In the genomic region with DNA sequence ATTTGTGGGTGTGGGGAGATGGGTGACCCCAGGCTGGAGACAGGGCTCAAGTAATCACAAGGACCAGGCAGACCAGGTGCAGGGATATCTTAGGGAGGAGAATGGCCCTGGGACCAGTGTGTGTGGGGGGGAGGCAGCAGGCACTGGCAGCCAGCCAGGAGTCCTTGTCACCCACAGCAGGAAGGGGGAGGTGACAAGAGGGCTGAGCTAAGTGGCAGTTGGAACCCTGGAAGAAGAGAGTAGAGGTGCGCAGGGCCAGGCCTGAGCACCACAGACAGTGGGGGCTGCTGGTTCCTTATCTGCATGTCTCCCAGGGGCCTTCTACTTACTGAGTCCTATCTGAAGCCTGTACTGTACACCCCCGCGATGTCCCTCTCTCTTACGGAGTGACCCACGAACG, we compare ENCODE assay signal across 9 mouse cellular contexts. TPM values are rescaled to one million over a fixed set of nuclear protein-coding genes. Genes with fewer than 3 reads are reported as not detected.
A peak's percentile ranks its signal among the peaks of the same experiment; 100 is the strongest.
DNase-seq lines count a peak whose midpoint lies in the region; ATAC-seq and TF ChIP-seq lines count a peak whose summit lies in the region.
"Had no signal": no experiment of that assay in that cellular context is flagged by ENCODE, and none has a peak within 500 bp of the region (broad histone marks: within the 10 kb centered on the region; RNA-seq: fewer than 3 reads in every experiment).

No protein-coding gene starts in this region.

- no peaks in the 10 kb centered on the region for H3K79me2 ChIP-seq in MEL (ENCODE audit: control insufficient read depth, insufficient read depth, low read length, poor library complexity)

- H3K27ac ChIP-seq in forebrain, embryonic 10.5 days: 0 out of 2 replicates have a peak overlapping the region, but pooled peaks have one; percentile 11
- H3K27ac ChIP-seq in forebrain, postnatal 0 days (ENCODE audit: low read depth, low read length): no peak overlapping the region
- H3K27ac ChIP-seq in MEL (ENCODE audit: control insufficient read depth, low read depth, low read length): peak overlapping the region; percentile 79
- H3K27ac ChIP-seq in heart, embryonic 12.5 days (ENCODE audit: poor library complexity, severe bottlenecking): peak overlapping the region; percentile 98
- H3K27ac ChIP-seq in liver, postnatal 0 days (ENCODE audit: low read depth): peak overlapping the region; percentile 84
- peak overlapping the region; percentile 51 for H3K27ac ChIP-seq in testis, adult 2 months (ENCODE audit: control insufficient read depth, insufficient read depth, low read depth, low read length)
- H3K27ac ChIP-seq: hindbrain, embryonic 15.5 days had no signal

- H3K4me2 ChIP-seq in forebrain, postnatal 0 days (ENCODE audit: low read depth): no peak overlapping the region
- peak overlapping the region; percentile 40 for H3K4me2 ChIP-seq in heart, embryonic 12.5 days
- H3K4me2 ChIP-seq in liver, postnatal 0 days (ENCODE audit: low read depth, low read length): peak overlapping the region; percentile 59
- H3K4me2 ChIP-seq: hindbrain, embryonic 15.5 days had no signal

- TF ChIP-seq EP300 in MEL (IDR thresholded peaks at IDR 0.05; ENCODE audit: low read depth in 1 of 2, low read length in 2 of 2): peak; percentile 77 to 90
- peak; percentile 43; the same call in 1 of the 2 replicates for TF ChIP-seq EP300 in liver, postnatal 0 days (IDR thresholded peaks at IDR 0.05; ENCODE audit: low read depth)

- no peak overlapping the region for H3K9ac ChIP-seq in forebrain, postnatal 0 days
- H3K9ac ChIP-seq in MEL (ENCODE audit: control insufficient read depth, low read depth, low read length, poor library complexity, severe bottlenecking): peak overlapping the region; percentile 53
- H3K9ac ChIP-seq in heart, embryonic 12.5 days: peak overlapping the region; percentile 55
- peak overlapping the region; percentile 54 for H3K9ac ChIP-seq in liver, postnatal 0 days (replicated peaks)
- H3K9ac ChIP-seq: hindbrain, embryonic 15.5 days had no signal

- no peak for TF ChIP-seq CTCF in forebrain, postnatal 0 days (IDR thresholded peaks at IDR 0.05; ENCODE audit: low read depth)
- TF ChIP-seq CTCF in MEL (IDR thresholded peaks at IDR 0.05 in 2 of 3, conservative IDR thresholded peaks at IDR 0.05 in 1 of 3; ENCODE audit: control insufficient read depth in 1 of 3, insufficient read depth in 1 of 3, low read depth in 2 of 3, low read length in 3 of 3, poor library complexity in 1 of 3, severe bottlenecking in 1 of 3): no peak
- TF ChIP-seq CTCF in liver, postnatal 0 days (IDR thresholded peaks at IDR 0.05; ENCODE audit: low read depth): no peak
- no peak for TF ChIP-seq CTCF in testis, adult 2 months (IDR thresholded peaks at IDR 0.05; ENCODE audit: control insufficient read depth, insufficient read depth, insufficient replicate concordance, low read depth, low read length)

- WGBS in forebrain, embryonic 10.5 days: 75% methylated on average over 6 of the region's 6 CpGs
- 74% methylated on average over 6 of the region's 6 CpGs for WGBS in forebrain, postnatal 0 days
- WGBS in heart, embryonic 12.5 days: 13% methylated on average over 6 of the region's 6 CpGs
- WGBS in liver, postnatal 0 days (ENCODE audit: insufficient replicate concordance): 25% methylated on average over 6 of the region's 6 CpGs

- no peak for TF ChIP-seq RAD21 in MEL (IDR thresholded peaks at IDR 0.05; ENCODE audit: low read depth, low read length)

- no peak overlapping the region for H3K4me3 ChIP-seq in forebrain, embryonic 10.5 days
- no peak overlapping the region for H3K4me3 ChIP-seq in forebrain, postnatal 0 days (ENCODE audit: low read depth, low read length)
- H3K4me3 ChIP-seq in MEL (ENCODE audit: control insufficient read depth in 1 of 2, insufficient read depth in 1 of 2, low read depth in 2 of 2, low read length in 2 of 2): peak overlapping the region; percentile 11 to 27
- H3K4me3 ChIP-seq in heart, embryonic 12.5 days: no peak overlapping the region
- H3K4me3 ChIP-seq in liver, postnatal 0 days (ENCODE audit: low read depth, low read length): no peak overlapping the region
- H3K4me3 ChIP-seq in testis, adult 2 months (ENCODE audit: control insufficient read depth, low read depth, low read length): no peak overlapping the region
- H3K4me3 ChIP-seq: hindbrain, embryonic 15.5 days had no signal

- TF ChIP-seq POLR2A in MEL (IDR thresholded peaks at IDR 0.05; ENCODE audit: control insufficient read depth in 1 of 2, insufficient read depth in 1 of 2, low read depth in 1 of 2, low read length in 2 of 2, poor library complexity in 1 of 2): peak in 1 of 2 experiments; percentile 93; a peak in 2 of 4 replicates
- peak; percentile 22; the same call in 1 of the 2 replicates for TF ChIP-seq POLR2A in testis, adult 2 months (IDR thresholded peaks at IDR 0.05; ENCODE audit: control insufficient read depth, low read depth, low read length)

- DNase-seq in forebrain, embryonic 10.5 days (ENCODE audit: extremely low spot score, low spot score): no peak
- no peak for DNase-seq in forebrain, postnatal 0 days
- peak; percentile 96 for DNase-seq in MEL (ENCODE audit: low read depth, low spot score)
- DNase-seq in liver, postnatal 0 days: peak; percentile 80
- no peak for DNase-seq in urinary bladder, postnatal 4 days (ENCODE audit: low spot score in 2 of 2)
- no peak for DNase-seq in urinary bladder, postnatal 14 days (ENCODE audit: low spot score)

- H3K4me1 ChIP-seq in forebrain, embryonic 10.5 days: peaks cover 38% of the 10 kb centered on the region
- H3K4me1 ChIP-seq in forebrain, postnatal 0 days (ENCODE audit: insufficient read depth): no peaks in the 10 kb centered on the region
- H3K4me1 ChIP-seq in MEL (ENCODE audit: control insufficient read depth in 1 of 2, insufficient read depth in 2 of 2, low read length in 2 of 2): peaks cover 21 to 45% of the 10 kb centered on the region in 2 experiments
- H3K4me1 ChIP-seq in heart, embryonic 12.5 days (replicated peaks): peaks cover 67% of the 10 kb centered on the region
- H3K4me1 ChIP-seq in liver, postnatal 0 days (ENCODE audit: insufficient read depth): peaks cover 36% of the 10 kb centered on the region
- peaks cover 26% of the 10 kb centered on the region for H3K4me1 ChIP-seq in testis, adult 2 months (ENCODE audit: control insufficient read depth, insufficient read depth, low read length)

- H3K27me3 ChIP-seq in forebrain, embryonic 10.5 days (ENCODE audit: poor library complexity, severe bottlenecking): peaks cover 59% of the 10 kb centered on the region
- no peaks in the 10 kb centered on the region for H3K27me3 ChIP-seq in forebrain, postnatal 0 days (ENCODE audit: insufficient read depth, low read length)
- H3K27me3 ChIP-seq in MEL (ENCODE audit: control insufficient read depth in 1 of 2, insufficient read depth in 2 of 2, low read length in 2 of 2): no peaks in the 10 kb centered on the region
- H3K27me3 ChIP-seq in heart, embryonic 12.5 days (replicated peaks): 0 out of 2 replicates have a peak, but pooled peaks cover 11% of the 10 kb centered on the region
- peaks cover 6% of the 10 kb centered on the region; the same call in 1 of the 2 replicates for H3K27me3 ChIP-seq in liver, postnatal 0 days (ENCODE audit: insufficient read depth, low read length)
- H3K27me3 ChIP-seq in testis, adult 2 months (ENCODE audit: control insufficient read depth, insufficient read depth, low read length): no peaks in the 10 kb centered on the region

- ATAC-seq in forebrain, postnatal 0 days: no peak; the same call in 1 of the 2 replicates
- peak; percentile 65 for ATAC-seq in heart, embryonic 12.5 days (ENCODE audit: insufficient number of reproducible peaks, low FRiP score)
- ATAC-seq in liver, postnatal 0 days: peak; percentile 74

- no peaks in the 10 kb centered on the region for H3K9me3 ChIP-seq in forebrain, embryonic 10.5 days
- no peaks in the 10 kb centered on the region for H3K9me3 ChIP-seq in forebrain, postnatal 0 days (ENCODE audit: low read length)
- H3K9me3 ChIP-seq in MEL (replicated peaks; ENCODE audit: insufficient read depth, low read length): no peaks in the 10 kb centered on the region
- no peaks in the 10 kb centered on the region for H3K9me3 ChIP-seq in heart, embryonic 12.5 days (replicated peaks)
- no peaks in the 10 kb centered on the region for H3K9me3 ChIP-seq in liver, postnatal 0 days (ENCODE audit: low read length)
- H3K9me3 ChIP-seq: hindbrain, embryonic 15.5 days had no signal

- no peaks in the 10 kb centered on the region for H3K36me3 ChIP-seq in forebrain, embryonic 10.5 days (replicated peaks)
- H3K36me3 ChIP-seq in forebrain, postnatal 0 days (ENCODE audit: insufficient read depth): no peaks in the 10 kb centered on the region
- peaks cover 0 to 26% of the 10 kb centered on the region in 2 experiments; a peak in 2 of 4 replicates for H3K36me3 ChIP-seq in MEL (ENCODE audit: control insufficient read depth in 1 of 2, insufficient read depth in 2 of 2, low read length in 2 of 2)
- peaks cover 5% of the 10 kb centered on the region; the same call in 1 of the 2 replicates for H3K36me3 ChIP-seq in heart, embryonic 12.5 days
- no peaks in the 10 kb centered on the region for H3K36me3 ChIP-seq in liver, postnatal 0 days (replicated peaks; ENCODE audit: insufficient read depth, low read length)
- no peaks in the 10 kb centered on the region for H3K36me3 ChIP-seq in testis, adult 2 months (ENCODE audit: control insufficient read depth, insufficient read depth, low read length)
- H3K36me3 ChIP-seq: hindbrain, embryonic 15.5 days had no signal

RNA-seq across cellular contexts. Expression of a gene that starts 7.0 kb away (rescaled TPM):
- polyA plus RNA-seq in forebrain, embryonic 10.5 days (2016; fragmentation: Nextera tagmentation; extraction: Ambion mirVana): 10.0 and 10.1 TPM in 2 replicates
- 10.9 and 11.0 TPM in 2 replicates for total RNA-seq in forebrain, postnatal 0 days (2014; rRNA removed)
- 7.1 and 7.6 TPM in 2 replicates for polyA plus RNA-seq in forebrain, postnatal 0 days (2015; fragmentation: Nextera tagmentation; extraction: Ambion mirVana)
- total RNA-seq in MEL (2012; rRNA removed): 5.9 and 7.4 TPM in 2 replicates
- 1 to 10 TPM in 1 of 2 experiments, not detected in 1; 8.4 TPM for polyA plus RNA-seq in MEL (2012; ENCODE audit: insufficient read depth in 1 of 2, insufficient read length in 2 of 2, low read depth in 1 of 2, low replicate concordance in 2 of 2, missing spikeins in 1 of 2)
- polyA plus RNA-seq in heart, embryonic 12.5 days (2016; fragmentation: Nextera tagmentation; extraction: Ambion mirVana): 20.0 and 20.6 TPM in 2 replicates
- polyA plus RNA-seq in liver, postnatal 0 days (2015; fragmentation: Nextera tagmentation; extraction: Ambion mirVana): 2.5 and 3.0 TPM in 2 replicates
- polyA plus RNA-seq in testis, adult 2 months (2012; rRNA removed): 4.9 and 6.1 TPM in 2 replicates

RNA-seq across cellular contexts. Expression of a gene that starts 7.1 kb away (rescaled TPM):
- polyA plus RNA-seq in forebrain, embryonic 10.5 days (2016; fragmentation: Nextera tagmentation; extraction: Ambion mirVana): not detected in 2 replicates
- 1.0 and 1.8 TPM in 2 replicates for total RNA-seq in forebrain, postnatal 0 days (2014; rRNA removed)
- polyA plus RNA-seq in forebrain, postnatal 0 days (2015; fragmentation: Nextera tagmentation; extraction: Ambion mirVana): 1.7 and 3.5 TPM in 2 replicates
- total RNA-seq in MEL (2012; rRNA removed): not detected in 2 replicates
- polyA plus RNA-seq in MEL (2012; ENCODE audit: insufficient read depth in 1 of 2, insufficient read length in 2 of 2, low read depth in 1 of 2, low replicate concordance in 2 of 2, missing spikeins in 1 of 2): not detected
- polyA plus RNA-seq in heart, embryonic 12.5 days (2016; fragmentation: Nextera tagmentation; extraction: Ambion mirVana): 1.7 and 2.0 TPM in 2 replicates
- polyA plus RNA-seq in liver, postnatal 0 days (2015; fragmentation: Nextera tagmentation; extraction: Ambion mirVana): not detected in 2 replicates
- polyA plus RNA-seq in testis, adult 2 months (2012; rRNA removed): 0.35 and 4.7 TPM in 2 replicates

RNA-seq across cellular contexts. Expression of a gene that starts 9.7 kb away (rescaled TPM):
- polyA plus RNA-seq in forebrain, embryonic 10.5 days (2016; fragmentation: Nextera tagmentation; extraction: Ambion mirVana): 0.15 TPM in 1 of 2 replicates, not detected in the other
- total RNA-seq in forebrain, postnatal 0 days (2014; rRNA removed): 0.23 TPM in 1 of 2 replicates, not detected in the other
- not detected in 2 replicates for polyA plus RNA-seq in forebrain, postnatal 0 days (2015; fragmentation: Nextera tagmentation; extraction: Ambion mirVana)
- not detected in 2 replicates for total RNA-seq in MEL (2012; rRNA removed)
- polyA plus RNA-seq in MEL (2012; ENCODE audit: insufficient read depth in 1 of 2, insufficient read length in 2 of 2, low read depth in 1 of 2, low replicate concordance in 2 of 2, missing spikeins in 1 of 2): under 1 TPM in 1 of 2 experiments, not detected in 1; 0.07 TPM
- polyA plus RNA-seq in heart, embryonic 12.5 days (2016; fragmentation: Nextera tagmentation; extraction: Ambion mirVana): 143 and 152 TPM in 2 replicates
- 0.26 and 6.0 TPM in 2 replicates for polyA plus RNA-seq in liver, postnatal 0 days (2015; fragmentation: Nextera tagmentation; extraction: Ambion mirVana)
- 0.19 TPM in 1 of 2 replicates, not detected in the other for polyA plus RNA-seq in testis, adult 2 months (2012; rRNA removed)
- polyA plus RNA-seq: hindbrain, embryonic 15.5 days had no signal

RNA-seq across cellular contexts. Expression of a gene that starts 19.0 kb away (rescaled TPM):
- 18.9 and 21.9 TPM in 2 replicates for polyA plus RNA-seq in forebrain, embryonic 10.5 days (2016; fragmentation: Nextera tagmentation; extraction: Ambion mirVana)
- total RNA-seq in forebrain, postnatal 0 days (2014; rRNA removed): 3.8 and 4.9 TPM in 2 replicates
- polyA plus RNA-seq in forebrain, postnatal 0 days (2015; fragmentation: Nextera tagmentation; extraction: Ambion mirVana): 2.4 and 3.7 TPM in 2 replicates
- not detected in 2 replicates for total RNA-seq in MEL (2012; rRNA removed)
- not detected for polyA plus RNA-seq in MEL (2012; ENCODE audit: insufficient read depth in 1 of 2, insufficient read length in 2 of 2, low read depth in 1 of 2, low replicate concordance in 2 of 2, missing spikeins in 1 of 2)
- 66.7 and 67.1 TPM in 2 replicates for polyA plus RNA-seq in heart, embryonic 12.5 days (2016; fragmentation: Nextera tagmentation; extraction: Ambion mirVana)
- 1.0 and 1.2 TPM in 2 replicates for polyA plus RNA-seq in liver, postnatal 0 days (2015; fragmentation: Nextera tagmentation; extraction: Ambion mirVana)
- polyA plus RNA-seq in testis, adult 2 months (2012; rRNA removed): 1.5 and 1.9 TPM in 2 replicates

RNA-seq across cellular contexts. Expression of a gene that starts 35.1 kb away (rescaled TPM):
- 39.8 and 41.0 TPM in 2 replicates for polyA plus RNA-seq in forebrain, embryonic 10.5 days (2016; fragmentation: Nextera tagmentation; extraction: Ambion mirVana)
- total RNA-seq in forebrain, postnatal 0 days (2014; rRNA removed): 36.2 and 39.4 TPM in 2 replicates
- polyA plus RNA-seq in forebrain, postnatal 0 days (2015; fragmentation: Nextera tagmentation; extraction: Ambion mirVana): 31.6 and 32.2 TPM in 2 replicates
- 61.7 and 62.5 TPM in 2 replicates for total RNA-seq in MEL (2012; rRNA removed)
- 10 to 100 TPM in 1 of 2 experiments, not detected in 1; 53.0 TPM for polyA plus RNA-seq in MEL (2012; ENCODE audit: insufficient read depth in 1 of 2, insufficient read length in 2 of 2, low read depth in 1 of 2, low replicate concordance in 2 of 2, missing spikeins in 1 of 2)
- 45.2 and 47.6 TPM in 2 replicates for polyA plus RNA-seq in heart, embryonic 12.5 days (2016; fragmentation: Nextera tagmentation; extraction: Ambion mirVana)
- 14.5 and 15.4 TPM in 2 replicates for polyA plus RNA-seq in liver, postnatal 0 days (2015; fragmentation: Nextera tagmentation; extraction: Ambion mirVana)
- 24.3 and 26.9 TPM in 2 replicates for polyA plus RNA-seq in testis, adult 2 months (2012; rRNA removed)

Comparison
In these comparisons a context has a peak if more than half of its experiments do, and no peak if none do; other contexts are left out.
1. DNase-seq: peak in MEL (single experiment) and liver, postnatal 0 days (single experiment); none in forebrain, embryonic 10.5 days (single experiment), forebrain, postnatal 0 days (single experiment), urinary bladder, postnatal 4 days (0 of 2) and urinary bladder, postnatal 14 days (single experiment).
2. H3K4me3 ChIP-seq: peak in MEL (2 of 2); none in forebrain, embryonic 10.5 days (single experiment), forebrain, postnatal 0 days (single experiment), heart, embryonic 12.5 days (single experiment), liver, postnatal 0 days (single experiment) and testis, adult 2 months (single experiment).
3. RNA of a gene that starts 9.7 kb away (polyA plus RNA-seq): 143 to 152 TPM in heart, embryonic 12.5 days; 0.26 to 6.0 TPM in liver, postnatal 0 days, 0.15 TPM in forebrain, embryonic 10.5 days, 0.19 TPM in testis, adult 2 months, 0.07 TPM in MEL and not detected in forebrain, postnatal 0 days; every median in the first group is over 10 times any median in the second.